Mouse (Mus musculus): ENCODE measurements around the gene Dtnbp1. TPM values are rescaled to one million over a fixed set of nuclear protein-coding genes. Genes with fewer than 3 reads are reported as not detected.

Dtnbp1 gene
- 131 and 149 TPM in 2 replicates for polyA plus RNA-seq (2014; fragmentation: Nextera tagmentation; extraction: Ambion mirVana)

- peak within 1 kb of the TSS; percentile 83 for H3K4me3 ChIP-seq (replicated peaks; ENCODE audit: low read depth, low read length)
- peaks cover 4% of the 10 kb centered on the region; the same call in 1 of the 2 replicates for H3K36me3 ChIP-seq (ENCODE audit: control insufficient read depth, insufficient read depth, low read length)
- peak within 1 kb of the TSS; percentile 79 for H3K4me2 ChIP-seq (ENCODE audit: low read length)
- WGBS = under 1% methylated on average over 61 of the region's 68 CpGs
- H3K9me3 ChIP-seq (ENCODE audit: control insufficient read depth, low read length) = no peaks in the 10 kb centered on the region
- DNase-seq (peak; percentile 94), ATAC-seq (ENCODE audit: low FRiP score, low TSS enrichment) (peak; percentile 89)
- peak within 1 kb of the TSS; percentile 76 for H3K9ac ChIP-seq (replicated peaks; ENCODE audit: low read length)
- peaks cover 7% of the 10 kb centered on the region; the same call in 1 of the 2 replicates for H3K4me1 ChIP-seq (ENCODE audit: control insufficient read depth, insufficient read depth, low read length)
- H3K27me3 ChIP-seq (ENCODE audit: control insufficient read depth, insufficient read depth, low read length) = no peaks in the 10 kb centered on the region
- peak within 1 kb of the TSS; percentile 80 for H3K27ac ChIP-seq (replicated peaks; ENCODE audit: low read depth, low read length)
These were observed at the start of gene Dtnbp1 for GRCm38 (mm10) chr13:45001911-45002615. Gene Dtnbp1 (minus strand): TSS chr13:45002147.

- H3K27ac ChIP-seq (replicated peaks; ENCODE audit: low read depth, low read length) = no peak overlapping the region
- no peak for ATAC-seq (ENCODE audit: low FRiP score, low TSS enrichment)
These were observed 47.5 kb upstream of the Dtnbp1 start for GRCm38 (mm10) chr13:45049261-45050020.

GRCm38 (mm10) chr13:45043466-45043865 lies 41.5 kb upstream of the Dtnbp1 start:
- Histone ChIP-seq H3K36me3 (ENCODE audit: control insufficient read depth, insufficient read depth, low read length) (no peaks in the 10 kb centered on the region), H3K27me3 (ENCODE audit: control insufficient read depth, insufficient read depth, low read length) (no peaks in the 10 kb centered on the region), H3K4me3 (replicated peaks; ENCODE audit: low read depth, low read length) (no peak overlapping the region), H3K4me1 (ENCODE audit: control insufficient read depth, insufficient read depth, low read length) (no peaks in the 10 kb centered on the region), H3K27ac (replicated peaks; ENCODE audit: low read depth, low read length) (no peak overlapping the region), H3K9me3 (ENCODE audit: control insufficient read depth, low read length) (no peaks in the 10 kb centered on the region), H3K4me2 (ENCODE audit: low read length) (no peak overlapping the region), H3K9ac (replicated peaks; ENCODE audit: low read length) (no peak overlapping the region)
- no peak for DNase-seq
- 88% methylated on average over 3 of the region's 3 CpGs for WGBS
- ATAC-seq (ENCODE audit: low FRiP score, low TSS enrichment) = no peak

More at GRCm38 (mm10) chr13:45049261-45050020, 47.5 kb upstream of the Dtnbp1 start:
- no peak for DNase-seq
- no peaks in the 10 kb centered on the region for H3K36me3 ChIP-seq (ENCODE audit: control insufficient read depth, insufficient read depth, low read length)
- H3K27me3 ChIP-seq (ENCODE audit: control insufficient read depth, insufficient read depth, low read length) = no peaks in the 10 kb centered on the region
- H3K4me1 ChIP-seq (ENCODE audit: control insufficient read depth, insufficient read depth, low read length) = no peaks in the 10 kb centered on the region
- H3K4me2 ChIP-seq (ENCODE audit: low read length) = no peak overlapping the region
- 72% methylated on average over 7 of the region's 7 CpGs for WGBS
- no peak overlapping the region for H3K9ac ChIP-seq (replicated peaks; ENCODE audit: low read length)
- no peaks in the 10 kb centered on the region for H3K9me3 ChIP-seq (ENCODE audit: control insufficient read depth, low read length)
- H3K4me3 ChIP-seq (replicated peaks; ENCODE audit: low read depth, low read length) = no peak overlapping the region

GRCm38 (mm10) chr13:45040741-45041140 lies 38.8 kb upstream of the Dtnbp1 start:
- DNase-seq (no peak), ATAC-seq (ENCODE audit: low FRiP score, low TSS enrichment) (no peak)
- WGBS = 87% methylated on average over 7 of the region's 7 CpGs
- Histone ChIP-seq H3K27me3 (ENCODE audit: control insufficient read depth, insufficient read depth, low read length) (no peaks in the 10 kb centered on the region), H3K27ac (replicated peaks; ENCODE audit: low read depth, low read length) (no peak overlapping the region), H3K4me1 (ENCODE audit: control insufficient read depth, insufficient read depth, low read length) (no peaks in the 10 kb centered on the region), H3K36me3 (ENCODE audit: control insufficient read depth, insufficient read depth, low read length) (no peaks in the 10 kb centered on the region), H3K4me2 (ENCODE audit: low read length) (no peak overlapping the region), H3K9me3 (ENCODE audit: control insufficient read depth, low read length) (no peaks in the 10 kb centered on the region), H3K4me3 (replicated peaks; ENCODE audit: low read depth, low read length) (no peak overlapping the region), H3K9ac (replicated peaks; ENCODE audit: low read length) (no peak overlapping the region)

GRCm38 (mm10) chr13:45040195-45040594 lies 38.2 kb upstream of the Dtnbp1 start:
- Histone ChIP-seq H3K4me1 (ENCODE audit: control insufficient read depth, insufficient read depth, low read length) (no peaks in the 10 kb centered on the region), H3K9me3 (ENCODE audit: control insufficient read depth, low read length) (no peaks in the 10 kb centered on the region), H3K9ac (replicated peaks; ENCODE audit: low read length) (no peak overlapping the region), H3K27ac (replicated peaks; ENCODE audit: low read depth, low read length) (no peak overlapping the region), H3K4me2 (ENCODE audit: low read length) (no peak overlapping the region), H3K4me3 (replicated peaks; ENCODE audit: low read depth, low read length) (no peak overlapping the region), H3K27me3 (ENCODE audit: control insufficient read depth, insufficient read depth, low read length) (no peaks in the 10 kb centered on the region), H3K36me3 (ENCODE audit: control insufficient read depth, insufficient read depth, low read length) (no peaks in the 10 kb centered on the region)
- no peak for DNase-seq
- no peak for ATAC-seq (ENCODE audit: low FRiP score, low TSS enrichment)
- 39% methylated on average over 4 of the region's 4 CpGs for WGBS

GRCm38 (mm10) chr13:45036417-45036816 lies 34.5 kb upstream of the Dtnbp1 start:
- no peak for DNase-seq
- H3K4me1 ChIP-seq (ENCODE audit: control insufficient read depth, insufficient read depth, low read length) = no peaks in the 10 kb centered on the region
- H3K9ac ChIP-seq (replicated peaks; ENCODE audit: low read length) = no peak overlapping the region
- no peaks in the 10 kb centered on the region for H3K27me3 ChIP-seq (ENCODE audit: control insufficient read depth, insufficient read depth, low read length)
- no peak for ATAC-seq (ENCODE audit: low FRiP score, low TSS enrichment)
- H3K4me3 ChIP-seq (replicated peaks; ENCODE audit: low read depth, low read length) = no peak overlapping the region
- no peaks in the 10 kb centered on the region for H3K9me3 ChIP-seq (ENCODE audit: control insufficient read depth, low read length)
- H3K4me2 ChIP-seq (ENCODE audit: low read length) = no peak overlapping the region
- 83% methylated on average over 4 of the region's 4 CpGs for WGBS
- no peak overlapping the region for H3K27ac ChIP-seq (replicated peaks; ENCODE audit: low read depth, low read length)
- H3K36me3 ChIP-seq (ENCODE audit: control insufficient read depth, insufficient read depth, low read length) = no peaks in the 10 kb centered on the region

- no peak overlapping the region for H3K9ac ChIP-seq (replicated peaks; ENCODE audit: low read length)
- no peak overlapping the region for H3K27ac ChIP-seq (replicated peaks; ENCODE audit: low read depth, low read length)
- 90% methylated on average over 7 of the region's 7 CpGs for WGBS
- no peaks in the 10 kb centered on the region for H3K36me3 ChIP-seq (ENCODE audit: control insufficient read depth, insufficient read depth, low read length)
- ATAC-seq (ENCODE audit: low FRiP score, low TSS enrichment) (no peak), DNase-seq (no peak)
- H3K4me2 ChIP-seq (ENCODE audit: low read length) = no peak overlapping the region
- no peaks in the 10 kb centered on the region for H3K27me3 ChIP-seq (ENCODE audit: control insufficient read depth, insufficient read depth, low read length)
- no peak overlapping the region for H3K4me3 ChIP-seq (replicated peaks; ENCODE audit: low read depth, low read length)
- no peaks in the 10 kb centered on the region for H3K4me1 ChIP-seq (ENCODE audit: control insufficient read depth, insufficient read depth, low read length)
- H3K9me3 ChIP-seq (ENCODE audit: control insufficient read depth, low read length) = no peaks in the 10 kb centered on the region
These were observed 32.8 kb upstream of the Dtnbp1 start for GRCm38 (mm10) chr13:45034759-45035158.

GRCm38 (mm10) chr13:45033360-45033759 lies 31.4 kb upstream of the Dtnbp1 start:
- ATAC-seq (ENCODE audit: low FRiP score, low TSS enrichment) (no peak), DNase-seq (no peak)
- H3K36me3 ChIP-seq (ENCODE audit: control insufficient read depth, insufficient read depth, low read length) = no peaks in the 10 kb centered on the region
- H3K4me2 ChIP-seq (ENCODE audit: low read length) = no peak overlapping the region
- H3K9ac ChIP-seq (replicated peaks; ENCODE audit: low read length) = no peak overlapping the region
- H3K27ac ChIP-seq (replicated peaks; ENCODE audit: low read depth, low read length) = no peak overlapping the region
- no peaks in the 10 kb centered on the region for H3K9me3 ChIP-seq (ENCODE audit: control insufficient read depth, low read length)
- WGBS = 91% methylated on average over 10 of the region's 10 CpGs
- no peak overlapping the region for H3K4me3 ChIP-seq (replicated peaks; ENCODE audit: low read depth, low read length)
- no peaks in the 10 kb centered on the region for H3K4me1 ChIP-seq (ENCODE audit: control insufficient read depth, insufficient read depth, low read length)
- H3K27me3 ChIP-seq (ENCODE audit: control insufficient read depth, insufficient read depth, low read length) = no peaks in the 10 kb centered on the region

Data from midbrain, embryonic 14.5 days (tissue).